Mouse (Mus musculus) embryonic stem cell, embryonic (primary cell): ENCODE data around the gene Atxn7.

Experiments
- CTCF ChIA-PET, 4 experiments: fragments of 300-600 bp in 2 of 4; fragments of 350-600 bp in 2 of 4; sonication (Branson Sonifier 250); formaldehyde crosslinking; loops; one replicate each; lab custom pipeline; 2022; ENCODE audit warnings: inconsistent platforms in 2 of 4; lab: Charles Lee
- POLR2A ChIA-PET, 4 experiments: fragments of 300-600 bp in 2 of 4; fragments of 350-600 bp in 2 of 4; sonication (Branson Sonifier 250); formaldehyde crosslinking; loops; one replicate each; lab custom pipeline; 2022; ENCODE audit warnings: antibody characterized with exemption in 4 of 4, inconsistent platforms in 1 of 4; lab: Charles Lee

The Atxn7 gene

DNA sequence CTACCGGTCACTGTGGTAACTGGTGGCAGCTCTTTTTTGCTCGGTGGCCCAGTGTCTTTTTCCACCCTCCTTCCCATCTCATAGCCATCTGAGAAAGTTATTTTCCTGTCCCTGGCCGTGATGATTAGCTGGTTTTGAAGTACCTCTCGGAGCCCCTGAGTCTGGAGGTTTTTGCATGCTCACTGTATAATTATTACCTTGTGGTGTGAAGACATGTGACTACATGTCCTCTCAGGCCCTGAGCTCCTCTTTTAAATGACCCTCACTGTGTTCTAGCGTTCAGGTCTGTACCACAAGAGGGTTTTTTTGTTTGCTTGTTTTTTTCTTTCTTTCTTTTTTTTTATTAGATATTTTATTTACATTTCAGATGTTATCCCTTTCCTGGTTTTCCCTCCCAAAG, 7.2 kb downstream of the Atxn7 start:
- ChIA-PET CTCF (interaction anchor here in 2 of 4 experiments (0.6 to 2.0 kb wide), 4 partner anchors 40 to 130 kb away, joined by 3 to 4 read pairs (median 3); no protein-coding TSS in a partner anchor), POLR2A (interaction anchor here in 2 of 4 experiments (0.9 to 4.5 kb wide), 3 partner anchors 8 to 43 kb away, joined by 4 to 16 read pairs (median 5); partner anchors contain the start of genes Atxn7 (in 1 of the 2) and Thoc7 (in 1 of the 2))

DNA sequence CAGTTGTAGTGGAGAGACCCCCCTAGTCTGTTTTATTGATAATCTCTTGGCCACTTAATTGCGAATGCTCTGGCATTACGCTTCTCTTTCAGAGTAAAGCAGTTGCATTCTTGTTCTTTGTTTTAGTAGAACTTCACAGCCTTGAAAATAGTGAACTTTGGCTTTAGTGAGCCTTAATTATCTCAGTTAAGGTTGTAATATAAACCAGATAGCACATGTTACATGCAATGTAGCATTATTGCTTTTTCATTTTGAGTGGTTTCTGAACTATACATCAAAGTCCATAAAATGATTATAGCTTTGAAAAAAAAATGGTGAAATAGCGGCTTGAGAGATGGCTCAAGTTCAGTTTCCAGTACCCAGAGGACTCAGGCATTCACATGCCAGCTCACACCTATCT, 9.3 kb downstream of the Atxn7 start:
- POLR2A ChIA-PET: interaction anchor here in 1 of 4 experiments (1.4 to 4.5 kb wide), 3 partner anchors 10 to 25 kb away, joined by 4 to 16 read pairs (median 4); partner anchors contain the start of genes Atxn7 and Thoc7
- CTCF ChIA-PET: no interaction called here

DNA sequence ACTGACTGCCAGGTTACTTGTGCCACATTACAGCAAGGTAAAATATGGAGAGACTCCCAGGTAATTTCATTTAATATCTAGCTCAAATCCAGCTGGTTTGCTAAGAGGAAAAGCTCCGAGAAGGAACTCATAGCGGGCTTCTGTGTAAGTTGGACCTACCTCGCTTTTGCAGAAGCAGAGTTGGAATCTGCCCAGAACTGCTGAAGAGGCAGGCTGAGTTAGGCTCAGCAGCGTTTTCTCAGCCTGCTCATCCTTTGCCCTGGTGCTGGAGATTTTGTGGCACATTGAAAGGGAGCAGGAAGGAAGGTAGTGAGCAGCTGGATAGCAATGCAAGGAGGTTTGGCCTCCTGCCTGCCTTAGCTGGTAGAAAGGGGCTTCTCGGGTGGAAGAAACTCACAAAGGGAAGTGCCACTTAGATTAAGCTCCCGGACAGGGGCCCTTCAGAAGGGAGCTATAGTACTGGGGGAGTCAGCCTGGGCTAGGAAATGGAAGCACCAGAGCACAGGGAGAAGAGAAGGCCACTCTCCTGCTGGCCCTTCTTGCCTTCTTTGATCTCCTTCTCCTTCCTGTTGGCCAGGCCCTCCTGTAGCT, 10.5 kb downstream of the Atxn7 start:
- ChIA-PET POLR2A (interaction anchor here in 2 of 4 experiments (0.6 to 4.5 kb wide), 3 partner anchors 11 to 405 kb away, joined by 5 to 16 read pairs (median 5); partner anchors contain the start of genes Atxn7 (in 1 of the 2) and Thoc7 (in 1 of the 2)), CTCF (no interaction called here)

DNA sequence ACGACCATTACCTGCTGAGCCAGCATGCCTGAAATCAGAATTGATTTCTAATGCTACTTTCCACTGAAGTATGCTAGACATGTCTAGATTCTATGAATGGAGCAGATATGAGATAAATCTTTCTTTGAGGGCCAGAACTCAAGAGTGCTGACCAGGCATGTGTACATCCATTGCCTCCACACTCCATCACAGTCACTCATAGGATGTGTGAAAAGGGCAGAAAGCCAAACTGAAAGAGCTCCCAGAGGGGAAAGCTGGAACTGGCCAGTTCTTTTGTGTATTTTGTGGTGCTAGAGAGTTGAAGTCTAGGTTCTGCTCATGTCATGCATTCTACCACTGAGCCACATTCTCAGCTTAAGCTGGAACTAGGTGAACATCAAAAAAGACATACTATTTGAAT, 16.3 kb downstream of the Atxn7 start:
- POLR2A ChIA-PET: interaction anchor here in 1 of 4 experiments (0.7 kb wide), 2 partner anchors 69 to 306 kb away, joined by 3 to 5 read pairs; no protein-coding TSS in a partner anchor
- CTCF ChIA-PET: no interaction called here

DNA sequence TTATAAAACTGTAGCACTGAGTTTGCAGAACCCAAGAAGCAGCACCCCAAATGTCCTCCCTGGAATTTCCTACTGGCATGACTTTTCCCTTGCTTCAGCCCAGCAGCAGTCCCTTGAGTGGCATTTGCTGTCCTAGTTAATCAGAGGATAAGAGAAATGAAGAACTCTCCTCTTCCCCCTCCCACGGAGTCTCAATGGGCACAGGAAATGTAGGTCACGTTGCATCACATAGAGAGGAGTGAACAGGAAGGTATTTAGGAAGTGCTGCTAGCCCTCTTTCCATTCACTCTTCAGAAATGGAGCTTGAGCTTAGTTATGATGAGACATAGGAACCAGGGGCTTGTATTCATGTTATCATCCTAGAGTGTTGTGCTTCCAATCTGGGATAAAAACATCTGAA, 20.0 kb downstream of the Atxn7 start:
- CTCF ChIA-PET: interaction anchor here in 2 of 4 experiments (0.6 to 1.1 kb wide), 2 partner anchors 118 kb away, joined by 4 read pairs; no protein-coding TSS in a partner anchor
- POLR2A ChIA-PET: interaction anchor here in 1 of 4 experiments (1.6 kb wide), 1 partner anchor 30 kb away, joined by 3 read pairs; no protein-coding TSS in a partner anchor

DNA sequence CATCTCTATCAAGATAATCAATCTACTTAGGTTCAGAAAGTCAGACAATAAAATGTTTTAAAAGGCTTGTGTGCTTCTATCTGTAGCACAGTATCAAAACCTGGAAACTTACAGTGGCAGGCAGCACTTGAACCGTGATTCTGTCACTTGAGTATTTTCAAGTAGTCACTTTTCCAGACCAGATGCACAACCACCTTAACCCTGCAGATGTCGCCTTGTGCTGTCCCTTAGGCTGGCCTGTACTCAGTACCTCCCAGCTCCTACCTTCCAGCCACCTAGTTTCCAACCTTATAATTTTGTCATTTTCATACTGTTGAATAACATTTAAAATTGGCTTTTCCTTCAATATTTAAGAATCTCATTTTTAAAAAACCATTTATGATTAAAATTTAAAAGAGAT, 20.9 kb downstream of the Atxn7 start:
- CTCF ChIA-PET: interaction anchor here in 2 of 4 experiments (0.6 to 1.1 kb wide), 3 partner anchors 116 to 117 kb away, joined by 3 to 4 read pairs (median 4); no protein-coding TSS in a partner anchor
- POLR2A ChIA-PET: interaction anchor here in 1 of 4 experiments (1.6 kb wide), 1 partner anchor 29 kb away, joined by 3 read pairs; no protein-coding TSS in a partner anchor

DNA sequence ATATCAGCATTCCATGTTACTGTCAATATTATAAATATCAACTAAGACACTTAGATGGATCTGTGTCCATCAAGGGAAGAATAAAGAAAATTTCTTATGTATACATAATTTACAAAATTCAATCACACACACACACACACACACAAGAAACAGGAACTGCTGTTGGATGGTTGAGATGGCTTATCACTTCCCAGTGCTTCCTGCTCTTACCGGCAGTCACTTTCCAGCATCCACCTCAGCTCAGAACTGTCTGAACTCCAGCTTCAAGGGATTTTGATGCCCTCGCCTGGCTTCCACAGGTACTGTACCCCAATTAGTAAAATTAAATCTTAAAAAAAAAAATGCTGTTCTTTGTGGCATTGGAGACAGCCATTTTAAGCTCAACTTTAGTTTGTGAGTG, 27.2 kb downstream of the Atxn7 start:
- POLR2A ChIA-PET: interaction anchor here in 1 of 4 experiments (1.8 kb wide), 1 partner anchor 19 kb away, joined by 4 read pairs; no protein-coding TSS in a partner anchor
- CTCF ChIA-PET: no interaction called here

DNA sequence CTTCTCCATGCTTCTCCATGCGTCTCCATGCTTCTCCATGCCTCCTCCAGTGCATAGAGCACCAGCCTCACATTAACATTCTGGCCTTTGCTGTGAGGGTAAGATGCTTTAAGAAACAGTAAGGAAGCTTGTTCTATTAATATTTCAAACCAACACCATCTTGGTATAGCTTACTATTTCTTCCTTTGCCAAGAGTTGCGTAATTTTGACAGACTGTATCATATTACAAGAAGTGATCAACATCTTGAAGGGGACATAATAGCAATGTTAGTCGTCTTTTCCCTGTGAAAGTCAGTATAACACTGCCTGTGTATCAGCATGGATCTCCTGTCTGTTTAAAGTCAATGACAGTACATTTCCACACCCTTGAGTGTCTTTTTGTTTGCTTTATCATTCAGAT, 29.5 kb downstream of the Atxn7 start:
- ChIA-PET POLR2A (no interaction called here), CTCF (no interaction called here)

DNA sequence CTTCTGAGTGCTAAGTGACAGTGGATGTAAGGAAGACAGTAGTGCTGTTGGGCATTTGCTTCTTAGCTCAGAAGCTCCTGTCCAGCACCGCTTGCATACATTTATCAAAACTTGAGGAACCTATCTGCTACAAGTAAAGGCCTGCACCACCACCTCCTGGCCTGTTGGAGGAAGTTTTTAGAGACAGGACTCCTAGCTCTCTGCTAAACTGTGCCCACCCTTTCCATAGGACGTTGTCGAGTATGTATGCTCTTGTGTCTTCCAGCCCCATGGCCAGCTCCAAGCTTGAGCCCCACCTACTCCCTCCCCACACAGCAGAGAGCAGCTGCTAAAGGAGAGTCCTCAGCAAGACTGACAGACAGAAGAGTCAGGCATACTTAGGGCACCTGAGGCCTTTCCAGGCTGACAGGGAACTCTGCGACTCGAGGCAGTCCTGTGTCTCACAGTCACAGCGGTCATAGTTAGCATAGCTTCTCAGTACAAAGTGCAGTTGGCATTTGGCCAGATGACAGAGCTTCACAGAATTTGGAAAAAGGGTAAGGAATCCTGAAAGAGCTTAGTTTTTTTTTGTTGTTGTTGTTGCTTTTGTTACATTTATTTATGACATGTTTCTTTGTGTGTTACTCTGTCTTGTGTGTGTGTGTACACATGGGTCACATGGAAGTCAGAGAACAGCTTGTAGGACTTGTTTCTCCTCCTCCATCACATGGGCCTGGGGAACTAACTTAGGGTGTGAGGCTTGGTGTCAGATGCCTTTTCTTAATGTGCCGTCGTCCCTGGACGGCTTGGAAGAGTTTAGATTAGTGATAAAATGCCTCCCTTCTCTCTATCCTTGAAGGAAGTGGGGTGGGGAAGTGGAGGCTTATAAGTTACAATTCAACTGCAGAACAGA, 34.2 kb downstream of the Atxn7 start:
- ChIA-PET CTCF (interaction anchor here in 2 of 4 experiments (0.8 to 1.6 kb wide), 2 partner anchors 78 to 103 kb away, joined by 3 to 5 read pairs; no protein-coding TSS in a partner anchor), POLR2A (interaction anchor here in 3 of 4 experiments (0.5 to 1.4 kb wide), 5 partner anchors 16 to 25 kb away, joined by 3 to 6 read pairs (median 4); no protein-coding TSS in a partner anchor)

DNA sequence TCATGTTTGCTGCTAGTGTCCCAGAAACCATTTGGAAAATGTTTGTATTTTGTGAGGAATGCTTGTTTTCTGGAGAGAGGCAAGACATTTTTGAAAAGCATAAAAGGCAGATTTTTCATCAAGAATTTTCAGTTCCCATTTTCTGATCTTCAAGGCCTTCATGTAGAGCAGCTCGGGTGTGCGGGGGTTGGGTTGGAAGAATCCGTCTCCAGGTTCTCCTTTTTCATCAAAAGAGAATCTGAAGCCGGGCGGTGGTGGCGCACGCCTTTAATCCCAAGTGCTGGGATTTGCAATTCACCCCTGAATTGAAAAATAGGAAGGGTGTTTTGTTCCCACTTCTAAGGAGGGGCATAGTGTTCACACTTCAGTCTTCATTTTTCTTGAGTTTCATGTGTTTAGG, 41.5 kb downstream of the Atxn7 start:
- ChIA-PET POLR2A (interaction anchor here in 1 of 4 experiments (1.2 kb wide), 1 partner anchor 14 kb away, joined by 4 read pairs; no protein-coding TSS in a partner anchor), CTCF (no interaction called here)

DNA sequence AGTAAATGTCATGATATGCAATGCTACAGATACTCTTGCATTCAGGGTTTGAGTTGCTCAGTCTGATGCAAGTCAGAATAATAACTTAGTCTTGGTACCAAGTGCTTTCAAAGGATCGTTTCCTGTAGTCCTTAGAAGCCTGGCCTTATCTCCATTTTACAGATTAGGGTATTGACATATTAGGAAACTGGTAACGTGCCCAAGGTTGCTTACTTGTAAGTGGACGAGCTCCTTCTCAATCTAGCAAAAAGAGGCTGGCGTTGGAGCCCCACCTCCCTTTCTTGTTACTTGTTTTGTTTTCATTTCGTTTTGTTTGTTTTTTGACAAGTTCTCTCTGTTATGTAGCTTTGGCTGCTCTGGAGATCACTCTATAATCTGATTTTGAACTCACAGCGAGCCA, 48.5 kb downstream of the Atxn7 start:
- CTCF ChIA-PET: no interaction called here
- POLR2A ChIA-PET: no interaction called here

DNA sequence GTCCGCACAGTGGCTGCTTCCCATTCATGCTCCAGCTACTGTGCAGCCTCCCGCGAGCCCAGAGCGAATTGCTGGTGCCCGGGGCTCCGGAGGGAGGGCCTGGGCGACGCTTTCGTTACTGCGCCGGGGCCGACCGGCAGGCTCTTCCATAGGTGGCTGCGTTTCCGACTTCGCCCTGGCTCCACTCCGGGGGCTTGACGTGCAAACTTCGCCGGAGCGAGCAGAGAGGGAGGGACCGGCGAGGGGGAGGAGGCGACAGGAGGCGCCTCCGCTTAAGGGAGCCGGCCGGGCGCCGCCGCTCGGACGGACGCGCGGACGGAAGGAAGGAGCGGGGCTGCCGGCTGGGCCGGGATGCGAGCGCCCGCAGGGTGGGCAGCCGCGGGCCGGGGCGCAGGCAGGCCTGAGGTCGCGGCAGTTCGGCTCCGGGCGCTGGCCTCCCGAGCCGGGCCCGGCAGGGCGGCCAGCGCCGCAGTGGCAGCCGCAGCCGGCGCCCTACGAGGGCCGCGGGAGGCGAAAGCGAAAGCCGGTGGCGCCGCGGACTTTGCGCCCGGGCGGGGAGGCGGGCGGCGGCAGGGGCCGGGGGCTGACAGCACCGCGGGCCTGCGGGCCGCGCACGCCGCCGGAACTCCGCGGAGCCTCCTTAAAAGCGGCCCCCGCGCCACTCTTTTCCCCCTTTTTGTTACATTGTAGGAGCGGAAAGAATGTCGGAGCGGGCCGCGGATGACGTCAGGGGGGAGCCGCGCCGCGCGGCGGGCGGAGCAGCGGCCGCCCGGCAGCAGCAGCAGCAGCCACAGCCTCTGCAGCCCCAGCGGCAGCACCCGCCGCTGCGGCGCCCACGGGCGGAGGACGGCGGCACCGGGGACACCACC, 51.4 kb downstream of the Atxn7 start:
- ChIA-PET CTCF (interaction anchor here in 3 of 4 experiments (0.7 to 1.0 kb wide), 4 partner anchors 83 to 852 kb away, joined by 3 to 8 read pairs (median 4); no protein-coding TSS in a partner anchor), POLR2A (interaction anchor here (0.5 to 3.2 kb wide), 26 partner anchors 8 to 1728 kb away, joined by 3 to 16 read pairs (median 4); partner anchors contain the start of genes Atxn7 (in 2 of the 4), Thoc7 (in 2 of the 4), 3830406C13Rik (in 1 of the 4) and Gm49355 (in 1 of the 4))

DNA sequence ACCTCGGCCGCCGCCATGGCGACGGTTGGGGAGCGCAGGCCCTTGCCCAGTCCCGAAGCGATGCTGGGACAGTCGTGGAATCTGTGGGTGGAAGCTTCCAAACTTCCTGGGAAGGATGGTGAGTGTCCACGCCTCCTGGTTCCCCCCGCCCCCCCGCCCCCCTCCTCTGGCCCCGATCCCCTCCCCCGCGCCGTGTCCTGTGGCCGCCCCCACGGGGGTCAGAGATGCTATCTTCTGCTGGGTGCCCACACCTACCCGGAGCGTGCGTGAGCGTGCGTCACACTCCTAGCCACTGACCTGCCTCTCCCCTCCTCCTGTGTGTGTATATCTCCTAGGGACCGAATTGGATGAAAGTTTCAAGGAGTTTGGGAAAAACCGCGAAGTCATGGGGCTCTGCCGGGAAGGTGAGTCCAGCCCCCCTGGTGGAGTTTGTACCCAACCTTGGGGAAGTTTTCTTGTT, 52.0 kb downstream of the Atxn7 start:
- ChIA-PET POLR2A (interaction anchor here in 2 of 4 experiments (0.6 to 3.2 kb wide), 3 partner anchors 14 to 1668 kb away, joined by 3 to 16 read pairs (median 4); partner anchors contain the start of genes Atxn7 (in 1 of the 2) and Thoc7 (in 1 of the 2)), CTCF (interaction anchor here in 1 of 4 experiments (1.2 kb wide), 1 partner anchor 86 kb away, joined by 3 read pairs; no protein-coding TSS in a partner anchor)

DNA sequence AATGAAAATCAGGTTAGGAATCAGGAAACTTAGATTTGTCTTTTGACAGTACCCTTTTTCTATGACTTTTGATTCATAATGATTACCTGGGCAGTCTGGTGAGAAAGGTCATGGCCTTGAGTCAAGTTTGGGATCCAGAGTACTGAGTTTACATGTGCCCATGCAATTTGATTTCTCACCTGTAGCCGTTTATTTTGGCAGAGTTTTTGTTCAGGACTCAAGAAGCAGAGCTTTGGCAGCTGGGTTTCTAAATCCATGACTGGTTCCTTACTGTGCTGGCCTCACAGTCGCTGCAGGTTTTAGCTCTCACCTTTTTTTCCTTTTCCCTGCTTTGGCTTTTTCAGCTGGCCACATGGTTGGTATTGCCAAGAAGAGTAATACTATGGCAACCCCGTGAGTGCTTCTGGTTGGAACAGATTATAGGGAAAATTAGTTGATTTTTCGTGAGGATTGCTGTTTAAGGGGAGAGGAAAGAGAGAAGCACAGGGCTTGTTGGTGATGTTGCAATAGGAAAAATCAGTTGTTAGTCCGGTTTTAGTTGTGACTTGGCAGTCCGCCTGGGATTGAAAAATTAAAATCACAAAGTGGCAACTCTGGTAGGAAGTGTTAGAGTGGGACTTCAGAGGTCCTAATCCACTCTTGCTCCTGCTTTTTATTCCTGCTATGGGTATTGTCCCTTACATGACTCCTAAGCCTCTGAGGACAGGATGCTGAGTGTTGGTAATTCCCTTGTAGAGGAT, 53.6 kb downstream of the Atxn7 start:
- ChIA-PET CTCF (no interaction called here), POLR2A (interaction anchor here in 3 of 4 experiments (0.8 to 3.2 kb wide), 4 partner anchors 10 to 87 kb away, joined by 3 to 16 read pairs (median 4); partner anchors contain the start of genes Atxn7 (in 1 of the 3) and Thoc7 (in 1 of the 3))

DNA sequence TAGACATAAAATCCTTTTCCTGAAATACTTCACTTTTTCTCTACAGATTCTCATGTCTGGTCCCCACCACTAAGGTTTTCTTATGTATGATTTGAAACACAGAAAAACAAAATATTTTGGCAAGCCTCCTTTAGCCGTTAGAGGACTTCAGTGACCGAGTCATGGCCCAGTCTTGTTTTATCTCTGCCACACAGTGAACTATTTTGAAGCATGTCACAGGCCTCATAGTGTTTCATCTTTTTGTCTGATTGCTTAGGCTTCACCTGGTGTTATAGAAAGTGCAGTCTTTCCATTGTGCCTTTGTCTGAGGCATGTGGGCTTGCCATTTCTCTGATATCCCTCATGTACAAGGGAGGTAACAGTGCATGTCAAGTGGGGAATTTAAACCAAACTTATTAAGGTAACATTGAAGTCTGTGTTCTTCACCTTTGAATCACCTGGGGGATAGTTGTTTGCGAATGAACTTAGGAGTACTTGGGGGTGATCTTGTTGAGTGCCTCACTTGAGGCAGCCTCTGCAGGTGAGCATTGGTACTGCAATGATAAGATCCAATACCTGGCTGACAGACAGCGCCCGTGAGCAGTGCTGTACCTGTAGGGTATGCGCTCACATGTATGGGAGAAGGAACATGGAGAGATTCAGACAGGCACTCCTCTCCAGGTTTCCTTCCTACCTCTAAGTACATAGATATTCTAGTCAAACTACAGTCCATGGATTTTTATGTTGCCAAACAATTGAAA, 58.1 kb downstream of the Atxn7 start:
- ChIA-PET CTCF (no interaction called here), POLR2A (interaction anchor here in 1 of 4 experiments (1.3 kb wide), 1 partner anchor 17 kb away, joined by 3 read pairs; no protein-coding TSS in a partner anchor)

DNA sequence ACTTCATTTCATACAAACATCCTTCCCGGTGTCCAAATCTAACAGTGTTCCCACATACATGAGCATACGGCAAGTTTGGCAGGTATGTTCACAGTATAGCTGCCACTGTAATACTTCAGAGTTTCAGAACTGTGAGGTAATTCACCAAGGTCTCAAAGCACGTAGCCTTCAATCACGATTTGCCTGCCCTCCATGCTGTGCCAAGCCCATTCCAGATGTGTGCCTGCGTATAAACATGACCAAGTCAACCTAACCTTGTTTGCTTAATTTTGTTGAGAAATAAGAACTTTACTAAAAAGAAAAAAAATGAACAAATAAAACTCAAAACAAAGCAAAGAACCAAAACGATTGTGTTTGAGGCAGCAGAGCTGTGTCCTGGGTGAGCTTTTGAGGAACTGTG, 60.0 kb downstream of the Atxn7 start:
- CTCF ChIA-PET: no interaction called here
- POLR2A ChIA-PET: interaction anchor here in 1 of 4 experiments (1.3 kb wide), 2 partner anchors 10 kb away, joined by 4 read pairs; no protein-coding TSS in a partner anchor
